Mouse (Mus musculus) neutrophil, adult 5-6 weeks (primary cell): ENCODE results near the gene Skp1a. TPM values are rescaled to one million over a fixed set of nuclear protein-coding genes. Genes with fewer than 3 reads are reported as not detected.

Experiments
- ATAC-seq: fragments of 151-379, 151-347 bp; 2 replicates; pipeline ENCODE4 v1.8.0; 2017; ENCODE audit warnings: mild to moderate bottlenecking, moderate TSS enrichment; ENCODE audit not compliant: insufficient number of reproducible peaks, poor library complexity, low FRiP score, severe bottlenecking; ENCODE audit errors: extremely low read depth
- total RNA-seq: library from RNA; stranded (forward); fragments of 200-1000 nt; gene quantifications from 2 replicates; pipeline ENCODE4 v1.2.3, GENCODE M21; 2017

Gene Skp1a
- total RNA-seq, 1 experiment from 2014 or later: 80.5 TPM

DNA sequence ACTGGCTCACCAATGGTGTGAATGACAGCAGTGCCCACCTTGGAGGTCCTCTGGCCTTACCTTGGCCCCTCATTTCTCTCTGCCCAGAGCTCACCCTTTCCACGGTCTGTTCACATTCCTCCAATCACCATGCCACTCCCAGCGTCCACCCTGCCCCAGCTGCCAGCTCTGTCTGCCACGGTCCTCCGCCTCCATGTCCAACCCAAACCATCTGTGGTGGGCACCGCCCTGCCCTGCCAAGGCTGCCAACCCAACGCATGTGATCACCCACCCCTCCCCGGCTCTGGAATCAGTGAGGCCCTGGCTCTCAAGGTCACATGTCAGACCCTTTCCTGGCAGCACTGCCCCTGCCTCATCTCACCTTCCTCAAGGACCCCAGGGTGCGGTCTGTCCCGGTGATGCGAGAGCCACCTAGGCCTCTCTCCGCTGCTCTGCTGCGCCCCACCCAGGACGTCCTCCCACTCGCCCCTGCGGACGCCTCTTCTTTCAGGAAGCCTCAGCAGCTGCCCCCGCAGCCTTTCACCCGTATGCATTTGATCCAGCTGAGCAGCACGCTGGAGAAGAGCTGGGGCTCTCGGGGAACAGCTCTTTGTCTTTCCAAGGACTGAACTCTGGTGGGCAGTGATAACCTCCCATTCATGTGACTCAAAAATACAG, 42.8 kb downstream of the Skp1a start:
- no peak for ATAC-seq

DNA sequence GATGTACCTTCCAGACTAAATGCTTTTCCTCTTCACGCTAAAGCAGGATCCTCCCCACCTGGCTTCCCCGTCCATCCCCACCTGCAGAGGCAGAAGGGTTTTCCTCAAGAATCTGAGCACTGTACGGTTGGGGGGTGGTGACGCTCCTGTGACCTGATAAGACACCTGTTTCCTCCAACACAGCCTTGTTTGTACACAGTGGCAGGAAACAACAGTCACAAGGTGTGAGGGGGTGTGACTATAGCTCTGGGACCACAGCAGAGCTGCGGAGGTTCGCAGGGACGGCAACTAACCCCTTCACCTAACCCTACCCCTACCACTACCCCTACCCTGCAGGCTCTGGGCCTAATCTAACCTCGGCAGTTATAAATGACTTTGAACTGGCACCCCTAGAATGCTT, 43.6 kb downstream of the Skp1a start:
- ATAC-seq: peak; percentile 21; the same call in 1 of the 2 replicates

DNA sequence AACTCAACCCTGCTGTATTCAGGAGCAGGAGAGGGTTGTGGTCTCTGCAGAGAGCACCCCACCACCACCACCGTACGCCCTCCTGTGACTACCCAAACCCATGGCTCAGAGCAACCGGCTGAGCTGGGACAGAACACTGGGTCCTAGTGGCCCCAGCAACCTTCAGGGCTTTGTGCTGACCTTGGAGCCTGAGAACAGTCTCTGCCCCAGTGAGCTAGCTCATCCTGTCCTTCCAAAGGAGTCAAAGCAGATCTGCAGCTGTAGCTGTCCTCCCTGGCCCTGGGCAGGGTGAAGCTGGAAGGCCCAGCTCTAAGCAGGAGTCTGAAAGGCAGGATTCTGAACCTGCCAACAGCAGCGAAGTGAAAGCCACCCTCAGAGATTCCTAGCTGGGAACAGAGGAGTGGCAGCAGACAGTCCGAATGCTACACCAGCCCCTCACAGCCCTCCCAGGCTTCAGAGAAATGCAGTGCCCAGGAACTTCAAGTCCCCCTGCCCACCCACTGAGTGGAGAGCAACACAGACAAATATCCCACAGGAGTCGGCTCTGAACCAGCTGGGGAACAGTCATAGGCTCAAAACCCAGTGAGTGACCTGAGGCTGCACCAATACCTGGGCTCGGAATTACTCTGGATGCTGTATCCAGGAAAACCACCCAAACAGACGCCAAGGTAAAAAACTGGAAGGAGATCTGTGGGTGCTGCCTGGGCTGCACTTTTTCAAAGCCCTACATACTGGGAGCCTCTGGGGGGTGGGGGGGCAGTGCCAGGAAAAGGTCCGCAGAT, 44.2 kb downstream of the Skp1a start:
- ATAC-seq: no peak

DNA sequence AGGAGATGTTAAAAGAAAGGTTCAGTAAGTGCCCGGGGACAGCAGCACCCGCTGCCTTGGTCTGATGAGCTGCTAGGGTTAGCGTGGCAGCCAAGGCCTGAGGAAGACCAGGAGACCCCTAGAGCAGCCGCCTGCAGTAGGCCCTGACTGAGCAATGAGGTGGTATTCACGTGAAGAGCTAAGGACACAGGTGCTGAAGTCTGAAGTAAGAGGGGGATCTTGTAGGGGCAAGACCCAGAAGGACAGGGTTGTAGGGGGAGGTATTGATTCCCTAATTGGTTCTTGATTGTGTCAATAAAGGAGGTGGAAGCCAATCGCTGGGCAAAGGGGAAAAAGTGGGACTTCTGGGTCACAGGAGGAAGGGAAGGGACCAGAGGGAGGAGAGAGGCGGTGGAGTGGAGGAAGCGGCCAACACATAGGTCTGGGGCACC, 45.2 kb downstream of the Skp1a start:
- ATAC-seq: no peak

DNA sequence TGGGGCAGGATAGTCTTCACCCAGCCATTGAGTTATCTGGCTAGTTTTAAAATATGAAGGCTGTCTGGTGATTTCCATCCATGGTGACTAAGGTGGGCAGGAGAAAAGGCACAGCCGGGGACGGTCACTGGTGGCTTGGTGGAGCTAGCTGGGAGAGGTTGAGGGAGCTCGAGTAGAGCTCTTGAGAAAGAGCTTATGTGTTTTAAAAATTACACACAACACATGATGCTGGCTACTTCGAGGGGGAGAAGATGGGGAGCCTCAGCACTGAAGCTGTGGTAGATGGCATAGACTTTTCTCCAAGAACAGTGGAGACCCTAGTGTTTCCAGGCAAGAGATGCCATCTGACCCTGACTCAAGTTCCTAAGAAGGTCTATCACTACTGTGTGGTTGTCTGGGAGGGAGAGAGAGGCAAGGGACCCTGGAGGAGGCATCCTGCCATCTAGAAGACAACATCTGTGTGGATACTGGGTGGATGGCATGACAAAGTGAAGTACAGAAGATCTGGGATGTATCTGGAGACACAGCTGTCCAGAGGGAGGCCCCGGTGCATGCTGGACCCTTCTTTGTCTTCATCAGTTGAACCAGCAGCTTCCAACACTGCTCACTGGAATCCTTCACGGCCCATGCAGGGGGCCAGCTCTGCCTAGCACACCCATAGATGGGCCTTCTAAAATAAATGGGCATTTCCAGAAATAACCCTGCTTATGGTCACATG, 45.8 kb downstream of the Skp1a start:
- no peak for ATAC-seq

DNA sequence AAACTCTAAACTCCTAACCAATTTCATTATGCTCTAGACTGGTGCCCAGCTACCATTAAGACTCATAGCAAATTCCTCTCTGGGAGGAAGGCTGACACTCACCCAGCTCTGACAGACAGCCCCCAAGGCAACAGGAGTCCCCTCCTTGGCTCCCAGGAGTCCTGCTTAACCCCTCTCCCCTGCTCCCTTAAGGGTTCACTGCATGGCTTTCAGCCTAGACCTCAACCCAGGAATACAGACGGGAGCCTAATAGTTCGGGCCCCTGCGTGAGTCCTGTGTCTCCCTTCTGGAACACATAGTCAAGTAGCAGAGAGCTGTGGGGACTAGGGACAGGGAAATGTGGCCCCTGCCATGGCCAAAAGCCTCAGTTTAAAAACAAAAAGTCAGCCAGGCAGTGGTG, 46.4 kb downstream of the Skp1a start:
- ATAC-seq: no peak

DNA sequence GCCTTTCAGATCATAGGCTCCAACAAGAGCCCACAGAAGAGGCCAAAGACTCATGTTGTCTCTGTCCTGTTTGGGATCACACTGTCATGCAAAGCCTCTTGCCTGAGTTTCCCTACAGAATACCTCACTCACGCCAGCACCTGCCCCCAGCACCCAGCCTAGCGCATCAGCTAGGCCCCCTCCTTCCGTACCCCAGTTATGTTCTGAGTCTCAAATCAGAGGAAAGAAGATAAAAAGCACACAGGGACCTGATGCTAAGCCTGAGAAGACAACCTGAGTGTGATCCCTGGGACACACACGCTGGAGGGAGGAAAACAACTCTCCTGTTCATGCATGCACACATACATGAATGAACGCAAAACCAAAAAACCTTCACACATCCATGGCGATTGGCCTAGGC, 47.2 kb downstream of the Skp1a start:
- ATAC-seq: no peak

DNA sequence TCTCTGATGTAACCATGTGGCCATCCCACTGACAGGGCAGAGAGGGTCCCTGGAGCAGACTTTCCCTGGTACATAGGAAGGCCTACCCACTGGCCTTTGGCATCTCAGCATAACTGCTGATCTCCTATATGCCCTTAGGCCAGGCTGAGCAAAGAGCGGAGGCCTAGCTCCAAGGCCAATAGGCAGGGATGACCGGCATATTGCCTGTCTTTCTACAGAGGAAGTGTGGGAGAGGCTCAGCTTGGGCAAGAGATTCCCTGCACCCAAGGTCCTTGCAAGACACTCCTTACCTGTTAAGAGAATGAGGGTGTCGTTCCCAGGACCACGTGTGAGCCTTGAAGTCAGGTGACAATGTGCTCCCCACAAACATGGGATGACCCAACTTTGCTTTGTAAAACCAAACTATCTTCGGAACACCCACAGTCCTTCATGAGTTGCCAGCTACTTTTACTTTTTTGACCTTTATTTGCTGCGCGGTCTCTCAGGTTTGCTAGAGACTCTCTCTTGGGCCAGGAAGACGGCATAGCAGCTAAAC, 47.9 kb downstream of the Skp1a start:
- no peak for ATAC-seq

DNA sequence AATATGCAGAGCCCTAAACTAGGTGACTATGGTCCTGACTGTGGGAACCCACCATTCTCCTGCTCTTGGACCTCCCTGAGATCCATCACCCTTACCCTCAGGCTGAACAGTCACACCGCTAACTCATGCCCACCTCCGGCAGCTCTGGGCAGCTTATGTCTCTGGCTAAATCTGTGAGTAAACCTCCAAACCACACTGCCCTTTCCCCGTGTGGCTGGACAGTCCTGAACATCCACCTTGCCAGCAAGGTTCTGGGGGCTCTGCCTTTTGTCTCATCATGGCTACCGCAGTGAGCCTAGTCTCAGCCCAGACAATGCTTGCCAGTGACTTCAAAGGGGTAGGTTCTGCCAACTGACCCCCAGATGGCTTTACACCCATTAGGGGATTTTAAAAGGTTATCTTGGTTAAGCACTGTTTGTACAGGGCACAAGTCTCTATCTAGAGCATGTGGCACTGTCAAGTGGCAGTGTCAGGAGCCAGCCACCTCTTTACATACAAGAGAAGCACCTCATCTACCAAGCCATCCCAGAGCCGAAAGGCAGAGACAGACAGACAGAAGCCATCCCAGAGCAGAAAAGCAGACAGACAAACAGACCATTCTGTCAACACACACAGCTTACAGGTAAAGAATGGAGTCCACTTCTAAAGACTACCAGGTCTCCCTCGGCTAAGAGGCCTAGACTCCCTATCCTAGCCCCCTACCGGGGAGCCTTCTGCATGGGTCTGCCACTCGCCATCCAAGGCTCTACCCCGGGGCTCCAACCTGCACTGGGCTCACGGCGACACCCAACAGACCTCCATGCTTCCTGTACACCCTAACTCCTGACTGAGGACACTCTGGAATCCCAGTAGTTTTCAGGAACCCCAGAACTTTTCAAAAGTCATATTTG, 49.0 kb downstream of the Skp1a start:
- no peak for ATAC-seq

DNA sequence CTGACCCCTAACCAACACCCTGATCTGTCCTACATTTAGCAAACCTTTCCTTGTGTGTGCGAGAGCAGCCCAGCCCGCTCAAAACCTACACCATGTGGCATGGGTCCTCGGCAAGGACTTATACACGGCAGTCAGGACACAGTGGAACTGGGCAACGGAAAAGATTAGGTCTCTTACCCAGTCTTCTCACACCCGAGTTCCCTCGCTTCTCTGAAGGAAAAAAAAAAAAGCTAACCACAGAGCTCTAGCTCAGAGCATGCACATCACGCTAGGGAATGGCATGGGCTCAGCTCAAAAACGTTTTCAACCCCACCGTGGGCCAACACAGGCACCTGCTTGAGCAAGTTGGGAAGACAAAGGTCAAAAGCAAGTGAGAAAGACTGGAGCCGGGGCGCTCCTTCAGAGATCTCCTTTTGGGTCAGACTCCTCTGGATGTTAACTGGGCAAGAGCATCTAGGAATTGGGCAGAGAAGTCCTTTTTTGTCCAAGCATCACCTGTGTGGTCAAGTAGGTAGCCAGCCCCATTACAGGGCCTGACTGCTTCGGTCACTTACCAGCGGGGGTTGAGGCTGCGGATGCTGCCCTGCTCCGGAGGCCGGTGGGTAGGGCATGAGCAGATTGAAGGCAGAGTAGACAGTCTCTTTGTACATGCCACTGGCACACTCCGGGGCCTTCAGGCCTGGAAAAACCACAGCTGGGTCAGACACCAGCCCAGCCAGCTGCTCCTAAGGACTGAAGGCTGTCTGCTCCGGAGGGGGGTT, 50.0 kb downstream of the Skp1a start:
- no peak for ATAC-seq

DNA sequence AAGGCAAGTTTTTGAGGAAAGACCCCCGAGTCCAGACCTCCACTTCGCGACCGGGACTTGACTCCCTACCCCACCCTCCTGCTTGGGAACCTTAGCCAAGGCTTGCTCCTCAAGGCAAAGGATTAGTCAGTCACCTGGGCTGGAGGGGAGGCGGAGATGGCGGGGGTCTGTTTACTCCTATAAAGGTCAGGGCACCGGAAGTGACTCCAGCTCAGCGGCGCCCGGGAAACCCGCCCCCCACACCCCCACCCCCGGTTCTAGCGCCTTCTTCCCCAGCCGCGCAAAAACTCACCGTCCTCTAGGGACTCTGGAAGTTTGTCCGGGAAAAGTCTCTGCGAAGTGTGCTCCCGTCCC, 50.6 kb downstream of the Skp1a start:
- ATAC-seq: no peak

DNA sequence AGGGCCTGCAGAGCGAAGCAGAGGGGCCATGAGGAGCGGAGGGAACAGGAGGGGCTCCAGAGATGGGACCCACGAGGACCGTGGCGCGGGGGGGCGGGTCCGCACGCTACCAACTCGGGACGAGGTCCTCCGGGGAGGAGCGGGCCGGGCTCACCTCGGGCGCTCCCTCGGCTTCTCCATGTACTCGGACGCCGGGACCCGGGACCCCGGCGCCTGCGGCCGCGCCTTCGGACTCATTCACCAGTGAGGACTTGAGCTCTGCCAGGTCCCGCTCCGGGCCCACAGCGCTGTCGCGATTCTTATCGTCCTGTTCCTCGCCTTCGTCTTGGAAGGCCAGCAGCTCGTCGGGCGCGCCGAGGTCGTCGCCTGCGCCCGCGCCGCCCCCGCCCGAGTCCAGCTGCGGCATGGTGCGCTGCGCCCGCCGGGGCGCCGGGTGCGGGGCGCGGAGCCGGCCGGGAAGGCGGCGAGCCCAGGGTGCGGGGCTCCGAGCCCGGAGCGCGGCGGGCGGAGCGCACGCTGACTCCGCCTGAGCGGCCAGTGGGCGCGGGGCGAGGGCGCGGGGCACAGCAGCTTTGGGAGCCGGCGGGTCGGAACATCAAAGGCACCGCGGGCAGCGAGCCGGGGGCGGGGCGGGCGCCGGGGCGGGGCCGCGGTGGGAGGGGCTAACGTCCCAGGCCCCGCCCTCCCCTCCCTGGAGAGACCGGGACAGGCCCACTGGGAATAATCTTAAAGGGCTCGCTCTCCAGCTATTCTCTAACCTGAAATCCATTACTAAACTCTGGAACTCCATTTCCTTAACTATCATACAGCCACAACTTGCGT, 51.2 kb downstream of the Skp1a start, which contains the start of gene Tcf7:
Gene Tcf7 (minus strand): TSS at position 241 of the 822 bp plus-strand sequence.
- ATAC-seq: no peak

DNA sequence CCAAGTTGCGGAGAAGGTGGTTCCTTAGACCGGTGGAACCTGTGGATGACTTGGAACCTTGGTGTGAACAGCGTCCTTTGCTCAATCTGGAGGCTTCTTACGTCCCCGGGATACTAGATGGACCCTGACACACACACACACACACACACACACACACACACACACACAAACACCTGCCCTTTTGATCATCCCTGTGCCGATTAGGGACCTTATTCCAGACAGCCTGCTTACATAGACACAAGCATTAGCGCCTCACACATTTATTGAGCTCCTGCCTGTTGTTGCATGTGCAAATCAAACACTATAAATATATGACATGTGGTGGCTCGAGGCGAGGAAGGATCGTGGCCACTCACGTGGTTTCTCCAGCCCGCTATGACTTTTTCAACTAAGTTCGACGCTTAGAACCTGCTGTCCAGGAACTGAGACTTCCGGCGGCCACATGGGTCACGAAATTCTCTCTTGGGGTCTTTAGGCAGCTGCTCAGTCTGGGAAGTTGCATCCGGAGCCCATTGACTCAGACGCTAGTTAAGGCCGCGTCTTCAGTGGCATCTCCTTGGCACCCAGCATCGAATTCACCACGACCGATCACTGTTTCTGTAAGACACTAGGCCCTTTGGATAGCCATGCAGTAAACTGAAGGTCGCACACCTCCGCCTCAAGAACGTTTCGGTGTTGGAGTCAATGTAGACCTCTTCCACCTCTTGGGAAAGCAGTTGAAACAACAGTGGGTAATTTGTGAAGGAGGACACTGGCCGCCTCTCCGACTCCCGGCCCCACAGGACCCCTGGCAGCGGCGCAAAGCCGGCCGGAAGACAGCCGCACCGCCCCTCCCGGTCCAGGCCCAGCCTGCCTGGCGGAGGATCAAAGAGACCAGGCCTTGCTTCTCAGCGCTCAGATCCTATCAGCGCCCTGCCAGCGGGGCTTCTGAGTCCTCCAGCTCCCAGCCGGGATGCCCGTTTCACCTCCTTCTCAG, 52.1 kb downstream of the Skp1a start:
- ATAC-seq: no peak

DNA sequence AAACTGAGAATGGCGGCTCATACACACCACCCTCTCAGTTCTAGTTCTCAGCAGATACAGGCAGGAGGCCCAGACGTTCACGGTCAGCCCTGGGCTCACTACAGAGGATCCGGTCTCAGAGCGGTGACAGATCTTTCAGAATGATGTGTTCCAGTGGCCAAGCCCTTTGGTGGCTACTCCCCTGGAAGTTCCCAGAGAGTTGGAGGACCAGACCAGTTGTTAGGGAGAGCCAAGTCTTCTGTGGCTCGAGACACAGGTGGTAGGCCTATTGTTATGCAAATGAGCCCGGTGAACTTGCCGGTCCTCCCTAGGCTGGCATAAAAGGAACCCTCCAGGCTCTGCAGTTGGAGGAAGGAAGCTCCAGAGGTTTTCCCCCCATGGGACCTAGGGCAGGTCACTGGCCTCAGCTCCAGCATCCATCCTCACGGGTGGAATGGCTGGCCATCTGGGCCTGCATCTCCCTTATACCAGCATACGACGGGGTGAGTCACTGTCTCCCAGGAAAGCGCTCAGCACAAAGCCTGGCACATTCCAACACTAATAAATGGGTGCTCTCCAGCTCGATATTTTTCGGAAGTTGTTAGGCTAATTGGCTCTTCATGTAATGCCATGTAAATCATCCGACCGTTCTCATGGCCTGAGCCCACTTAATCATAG, 54.6 kb downstream of the Skp1a start:
- no peak for ATAC-seq

DNA sequence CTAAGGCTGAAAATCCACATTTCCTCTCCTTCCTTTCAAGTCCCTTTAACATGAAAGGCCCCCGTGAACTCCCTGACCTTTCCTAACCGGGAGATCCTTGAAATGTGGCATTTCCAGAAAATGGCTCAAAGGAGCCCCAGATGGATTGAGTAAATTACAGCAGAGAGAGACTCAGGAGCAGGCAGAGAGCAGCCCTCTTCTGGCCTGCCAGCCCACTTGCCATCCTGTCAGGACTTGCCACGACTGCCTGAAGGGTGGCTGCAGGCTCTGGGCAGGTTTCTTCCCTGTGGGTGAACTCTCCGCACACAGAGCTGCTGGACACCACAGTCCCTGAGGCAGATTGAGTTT, 55.1 kb downstream of the Skp1a start:
- no peak for ATAC-seq

DNA sequence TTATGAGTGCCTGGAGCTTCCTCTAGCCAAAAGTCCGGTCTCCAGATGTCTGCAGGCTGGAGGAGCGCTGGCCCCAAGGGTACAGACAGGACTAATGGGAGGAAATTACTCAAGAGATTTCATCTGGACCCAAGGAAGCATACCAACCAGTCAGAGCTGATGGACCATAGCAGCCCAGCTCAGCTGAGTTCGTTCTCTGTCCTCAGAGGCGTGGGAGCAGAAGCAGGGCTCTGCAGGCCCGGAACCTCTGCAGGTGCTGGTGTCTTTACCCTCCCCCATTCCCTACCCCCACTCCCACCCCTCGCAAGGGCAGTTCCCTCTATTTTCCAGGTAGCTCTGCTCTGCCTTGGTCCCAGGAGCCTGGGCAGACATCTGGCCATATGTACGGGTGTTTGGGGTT, 60.6 kb downstream of the Skp1a start:
- ATAC-seq: no peak
